Comparison of ENCODE assay signal across 8 mouse cellular contexts in genomic region chr19:43878111-43879092, GRCm38 (mm10).
A peak's percentile ranks its signal among the peaks of the same experiment; 100 is the strongest.
DNase-seq lines count a peak whose midpoint lies in the region; ATAC-seq lines count a peak whose summit lies in the region.

No protein-coding gene starts in this region.

- ATAC-seq in forebrain, embryonic 12.5 days (ENCODE audit: low FRiP score), result no peak

- peak; percentile 54 for DNase-seq in adrenal gland, postnatal 14 days
- DNase-seq in adrenal gland, postnatal 25 days, result no peak
- DNase-seq in 3T3-L1 (ENCODE audit: low read depth, low spot score), result peak; percentile 94
- peak; percentile 41 for DNase-seq in limb, embryonic 10.5 days (ENCODE audit: low spot score)
- DNase-seq in retina, embryonic 14.5 days (ENCODE audit: low spot score), result peak; percentile 46
- no peak for DNase-seq in cerebellum, adult 18-20 months
- DNase-seq in thymus, postnatal 0 days (ENCODE audit: low spot score), result no peak

- 4% methylated on average over 17 of the region's 17 CpGs for WGBS in forebrain, embryonic 12.5 days
- 15% methylated on average over 17 of the region's 17 CpGs for WGBS in limb, embryonic 10.5 days

- peak overlapping the region; percentile 65 for H3K4me2 ChIP-seq in forebrain, embryonic 12.5 days

- H3K36me3 ChIP-seq in forebrain, embryonic 12.5 days (replicated peaks), result peaks cover 16% of the 10 kb centered on the region
- peaks cover 22% of the 10 kb centered on the region for H3K36me3 ChIP-seq in limb, embryonic 10.5 days

- H3K9ac ChIP-seq in forebrain, embryonic 12.5 days, result peak overlapping the region; percentile 87

- H3K27ac ChIP-seq in forebrain, embryonic 12.5 days, result peak overlapping the region; percentile 95
- peak overlapping the region; percentile 98 for H3K27ac ChIP-seq in limb, embryonic 10.5 days

- peaks cover 53% of the 10 kb centered on the region for H3K4me1 ChIP-seq in forebrain, embryonic 12.5 days
- H3K4me1 ChIP-seq in limb, embryonic 10.5 days, result peaks cover 32% of the 10 kb centered on the region

- peak overlapping the region; percentile 70 for H3K4me3 ChIP-seq in forebrain, embryonic 12.5 days (replicated peaks)
- peak overlapping the region; percentile 80 for H3K4me3 ChIP-seq in limb, embryonic 10.5 days

- no peaks in the 10 kb centered on the region for H3K27me3 ChIP-seq in forebrain, embryonic 12.5 days
- no peaks in the 10 kb centered on the region for H3K27me3 ChIP-seq in limb, embryonic 10.5 days (ENCODE audit: low read depth, poor library complexity, severe bottlenecking)

- H3K9me3 ChIP-seq in forebrain, embryonic 12.5 days, result peaks cover 3% of the 10 kb centered on the region; the same call in 1 of the 2 replicates
- no peaks in the 10 kb centered on the region for H3K9me3 ChIP-seq in limb, embryonic 10.5 days (replicated peaks)

Comparison
In these comparisons a context has a peak if more than half of its experiments do, and no peak if none do; other contexts are left out.
1. DNase-seq: peak in adrenal gland, postnatal 14 days (single experiment), 3T3-L1 (single experiment), limb, embryonic 10.5 days (single experiment) and retina, embryonic 14.5 days (single experiment); none in adrenal gland, postnatal 25 days (single experiment), cerebellum, adult 18-20 months (0 of 2) and thymus, postnatal 0 days (single experiment).